ENCODE assay signal across 8 mouse cellular contexts in the genomic region with DNA sequence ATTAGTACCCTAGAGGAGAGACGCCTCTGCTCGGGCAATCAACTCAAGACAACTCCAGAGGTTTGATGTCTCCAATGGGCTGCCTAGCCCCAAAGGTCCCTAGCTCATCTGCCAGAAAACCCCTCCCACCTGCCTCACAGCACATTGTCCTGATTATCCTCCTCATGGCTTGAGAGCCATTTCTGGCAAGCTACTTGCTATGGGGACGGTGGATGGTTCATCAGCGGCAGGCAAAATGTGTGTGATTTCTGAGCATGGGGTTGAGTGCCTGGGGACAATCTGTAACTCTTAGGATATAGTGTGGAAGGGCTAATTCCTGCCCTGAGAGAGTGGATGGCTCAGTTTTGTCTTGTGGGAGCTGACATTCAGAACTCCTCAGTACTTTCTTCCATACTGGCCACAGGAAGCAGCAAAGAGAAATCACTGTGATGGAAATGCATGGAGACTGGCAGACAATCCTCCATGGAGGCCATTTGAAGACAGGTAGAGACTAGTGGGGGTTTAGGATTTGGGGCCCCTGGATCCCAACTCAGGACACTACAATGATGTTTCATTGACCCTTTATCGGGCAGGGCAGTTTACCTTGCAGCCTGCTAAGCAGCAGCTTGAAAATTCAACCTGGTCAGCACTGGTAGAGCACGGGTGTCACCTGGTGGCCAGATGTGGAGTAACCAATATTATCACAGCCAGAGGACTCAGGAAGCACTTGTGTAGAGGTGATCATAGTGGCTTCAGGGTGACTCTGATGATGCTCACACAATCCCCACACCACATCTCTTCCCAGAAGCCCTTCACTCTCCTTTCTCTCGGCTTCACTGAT.
DNase-seq lines count a peak whose midpoint lies in the region; ATAC-seq lines count a peak whose summit lies in the region.

No protein-coding gene starts in this region.

- no peaks in the 10 kb centered on the region for H3K4me1 ChIP-seq in midbrain, embryonic 10.5 days

- WGBS in midbrain, embryonic 10.5 days, result 63% methylated on average over 7 of the region's 7 CpGs

- H3K27ac ChIP-seq in midbrain, embryonic 10.5 days (replicated peaks), result no peak overlapping the region

- no peak for DNase-seq in cerebellum, adult 9-11 months
- peak; percentile 68 to 69 for DNase-seq in cerebellum, postnatal 14 days
- DNase-seq in frontal cortex, postnatal 36 days (ENCODE audit: low spot score in 2 of 2), result peak; percentile 56 to 61
- DNase-seq in hindlimb bud, embryonic 11.5 days (ENCODE audit: extremely low spot score, low read depth, low spot score), result peak; percentile 12
- peak; percentile 54 to 59 for DNase-seq in left cerebral cortex, adult 18-20 months (ENCODE audit: low spot score in 2 of 2)
- DNase-seq in midbrain, embryonic 10.5 days (ENCODE audit: low spot score), result peak; percentile 62
- peak; percentile 56 for DNase-seq in right cerebral cortex, postnatal 4 days

- peak; percentile 66 for ATAC-seq in cerebellum, adult (ENCODE audit: insufficient number of reproducible peaks, low FRiP score, low TSS enrichment)

- H3K36me3 ChIP-seq in midbrain, embryonic 10.5 days, result no peaks in the 10 kb centered on the region

- H3K9me3 ChIP-seq in midbrain, embryonic 10.5 days (replicated peaks), result no peaks in the 10 kb centered on the region

- H3K4me3 ChIP-seq in midbrain, embryonic 10.5 days, result no peak overlapping the region

- H3K27me3 ChIP-seq in midbrain, embryonic 10.5 days (ENCODE audit: low read depth, poor library complexity, severe bottlenecking), result no peaks in the 10 kb centered on the region
